Mouse (Mus musculus) monocyte, adult 5-6 weeks (primary cell): ENCODE data around the gene Gm13290. TPM values are rescaled to one million over a fixed set of nuclear protein-coding genes. Genes with fewer than 3 reads are reported as not detected.
"Not testable (repeated sequence)": the region's sequence is repeated elsewhere in the genome, so short reads cannot be mapped to it uniquely, and the experiment has no call there.

ENCODE experiments used
- ATAC-seq: fragments of 153-309, 156-312 bp; replicated peaks from 2 replicates; pipeline ENCODE4 v1.8.0; 2017; ENCODE audit warnings: mild to moderate bottlenecking; ENCODE audit not compliant: low TSS enrichment, insufficient number of reproducible peaks, severe bottlenecking, poor library complexity, low FRiP score
- total RNA-seq: library from RNA; stranded (forward); fragments of 200-1000, 200-491, 200-594 nt; gene quantifications from 3 replicates; pipeline ENCODE4 v1.2.3, GENCODE M21; 2017

Gm13290 gene
- total RNA-seq = not detected in 3 replicates

DNA sequence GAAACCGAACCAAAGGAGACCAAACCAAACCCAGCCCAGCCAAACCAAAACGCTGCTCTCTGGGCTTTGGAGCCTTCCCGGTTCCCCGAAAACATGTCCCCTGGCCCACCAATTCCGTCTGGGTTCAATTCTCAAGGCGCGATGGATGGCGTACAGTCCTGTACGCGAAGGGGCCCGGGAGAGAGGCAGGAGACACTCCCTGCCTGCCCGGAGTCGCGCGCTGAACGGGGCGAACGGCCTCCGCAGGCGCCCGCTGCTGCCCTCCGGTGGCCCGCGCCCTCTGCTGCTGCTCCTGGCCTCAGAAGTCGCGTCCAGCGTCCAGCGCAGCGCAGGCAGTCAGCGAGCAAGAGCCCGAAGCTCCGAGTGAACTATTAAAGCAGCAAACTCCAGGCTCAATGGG, at the start of gene Gm13290:
TSS of gene Gm13290 (plus strand) at position 301 of the 400 bp plus-strand sequence.
- ATAC-seq = not testable (repeated sequence)

GRCm38 (mm10) chr4:88726727-88727126, 46.9 kb upstream of the Gm13290 start:
- ATAC-seq = no peak

- ATAC-seq = peak; percentile 80
Measured at GRCm38 (mm10) chr4:88727324-88727723, 46.3 kb upstream of the Gm13290 start.

GRCm38 (mm10) chr4:88738480-88738879, 35.2 kb upstream of the Gm13290 start:
- peak; percentile 83; the same call in 1 of the 2 replicates for ATAC-seq

GRCm38 (mm10) chr4:88739036-88739435, 34.6 kb upstream of the Gm13290 start:
- peak; percentile 67; the same call in 1 of the 2 replicates for ATAC-seq

DNA sequence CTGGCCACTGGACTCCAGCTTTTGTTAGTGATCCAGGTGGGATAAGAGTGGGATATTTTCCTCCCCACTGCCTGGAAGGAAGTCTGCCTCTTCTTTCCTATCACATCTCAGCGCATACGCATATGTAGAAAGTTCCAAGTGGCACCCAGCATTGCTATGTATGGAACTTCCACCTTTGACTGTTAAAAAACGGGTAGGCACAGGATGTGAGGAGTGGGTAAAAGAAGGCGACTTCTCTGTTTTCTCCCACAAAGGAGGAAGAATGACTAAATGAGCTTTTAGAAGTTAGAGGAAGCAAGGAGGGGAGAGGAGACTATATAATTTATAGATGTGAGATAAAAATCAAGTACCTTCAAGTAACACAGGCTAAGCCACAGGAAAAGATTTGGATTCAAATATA, 32.2 kb upstream of the Gm13290 start:
- no peak for ATAC-seq

GRCm38 (mm10) chr4:88742771-88743371, 30.8 kb upstream of the Gm13290 start:
- no peak for ATAC-seq

- no peak for ATAC-seq
Measured at GRCm38 (mm10) chr4:88744207-88744606, 29.4 kb upstream of the Gm13290 start.

DNA sequence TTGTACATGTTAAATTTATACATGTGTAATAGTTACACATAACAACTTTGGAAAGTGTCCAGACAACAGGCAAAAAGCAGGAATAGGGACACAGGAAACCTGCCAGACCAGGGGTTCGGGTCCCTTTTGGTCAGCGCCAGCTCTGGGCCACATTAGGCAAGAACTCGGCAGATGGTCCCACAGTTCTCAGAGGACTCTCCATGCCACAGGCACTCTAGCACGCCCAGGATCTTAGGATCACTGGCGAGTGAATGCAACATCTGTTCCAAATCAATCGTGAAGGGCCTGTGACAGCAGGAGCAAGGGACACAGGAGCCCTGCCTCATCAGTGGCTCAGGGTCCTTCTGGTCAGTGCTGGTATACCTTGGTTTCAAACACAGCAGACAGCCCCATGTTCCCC, 23.7 kb upstream of the Gm13290 start:
- no peak for ATAC-seq

DNA sequence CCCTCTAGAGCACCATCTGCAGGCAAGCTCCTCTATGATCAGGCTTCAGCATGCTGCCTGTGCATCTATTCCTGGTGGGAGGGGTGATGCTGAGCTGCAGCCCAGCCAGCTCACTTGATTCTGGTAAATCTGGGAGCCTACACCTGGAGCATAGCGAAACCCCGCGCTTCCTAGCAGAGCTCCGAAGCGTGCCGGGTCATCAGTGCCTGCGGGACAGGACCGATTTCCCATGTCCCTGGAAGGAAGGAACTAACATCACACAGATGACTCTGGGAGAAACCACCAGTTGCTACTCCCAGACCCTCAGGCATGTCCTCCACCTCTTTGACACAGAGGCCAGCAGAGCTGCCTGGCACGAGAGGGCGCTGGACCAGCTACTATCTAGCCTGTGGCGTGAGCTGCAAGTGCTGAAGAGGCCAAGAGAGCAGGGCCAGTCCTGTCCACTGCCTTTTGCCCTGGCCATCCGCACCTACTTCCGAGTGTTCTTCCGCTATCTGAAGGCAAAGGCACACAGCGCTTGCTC, 18.8 kb upstream of the Gm13290 start, which contains the start of gene Gm13271:
TSS of gene Gm13271 (plus strand) at position 51 of the 523 bp plus-strand sequence.
- ATAC-seq = not testable (repeated sequence)

- not testable (repeated sequence) for ATAC-seq
Measured at GRCm38 (mm10) chr4:88756581-88757513, 16.8 kb upstream of the Gm13290 start.

GRCm38 (mm10) chr4:88757628-88758031, 16.0 kb upstream of the Gm13290 start:
- peak; percentile 100 for ATAC-seq

GRCm38 (mm10) chr4:88758751-88759150, 14.9 kb upstream of the Gm13290 start:
- ATAC-seq = not testable (repeated sequence)

GRCm38 (mm10) chr4:88759610-88760268, 13.9 kb upstream of the Gm13290 start, which contains the start of gene Gm13283:
Gene Gm13283 (plus strand): TSS chr4:88760119.
- ATAC-seq = not testable (repeated sequence)

DNA sequence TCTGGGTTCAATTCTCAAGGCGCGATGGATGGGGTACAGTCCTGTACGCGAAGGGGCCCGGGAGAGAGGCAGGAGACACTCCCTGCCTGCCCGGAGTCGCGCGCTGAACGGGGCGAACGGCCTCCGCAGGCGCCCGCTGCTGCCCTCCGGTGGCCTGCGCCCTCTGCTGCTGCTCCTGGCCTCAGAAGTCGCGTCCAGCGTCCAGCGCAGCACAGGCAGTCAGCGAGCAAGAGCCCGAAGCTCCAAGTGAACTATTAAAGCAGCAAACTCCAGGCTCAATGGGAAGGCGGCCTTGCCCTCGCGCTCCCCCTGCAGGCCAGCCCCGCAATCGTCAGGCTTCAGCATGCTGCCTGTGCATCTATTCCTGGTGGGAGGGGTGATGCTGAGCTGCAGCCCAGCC, 13.2 kb upstream of the Gm13290 start:
- not testable (repeated sequence) for ATAC-seq

GRCm38 (mm10) chr4:88761776-88762175, 11.9 kb upstream of the Gm13290 start:
- not testable (repeated sequence) for ATAC-seq

- ATAC-seq = not testable (repeated sequence)
Measured at GRCm38 (mm10) chr4:88762341-88762740, 11.3 kb upstream of the Gm13290 start.

- ATAC-seq = 0 out of 2 replicates have a peak, but pooled peaks have one; percentile 68
Measured at GRCm38 (mm10) chr4:88763384-88764018, 10.1 kb upstream of the Gm13290 start.
